Mouse (Mus musculus): ENCODE results near the gene Pald1.
A peak's percentile ranks its signal among the peaks of the same experiment; 100 is the strongest.

Gene Pald1

GRCm38 (mm10) chr10:61383021-61383714, at the start of gene Pald1:
Pald1 (minus strand) TSS chr10:61383530.
- peak; percentile 80 for DNase-seq (ENCODE audit: low read depth, low spot score)

GRCm38 (mm10) chr10:61431375-61431774, 48.0 kb upstream of the Pald1 start:
- DNase-seq (ENCODE audit: low read depth, low spot score), result no peak

DNA sequence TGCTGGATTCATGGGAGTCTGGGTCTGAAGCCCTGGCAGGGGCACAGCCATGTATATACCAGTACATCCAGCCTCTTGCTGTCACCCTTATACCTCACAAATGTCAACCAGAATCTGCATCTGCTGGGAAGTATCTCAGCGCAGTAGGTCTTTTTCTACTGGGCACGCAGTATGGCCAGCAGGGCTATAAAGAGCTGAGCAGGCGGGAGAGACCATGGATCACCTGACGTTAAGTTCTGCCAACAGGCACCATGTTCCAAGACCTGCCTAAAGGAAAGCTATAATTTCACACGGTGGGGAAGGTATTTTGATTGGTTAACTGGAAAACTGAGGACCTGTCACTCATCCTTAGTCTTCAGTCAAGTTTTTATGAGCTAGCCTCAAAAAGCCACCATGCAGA, 45.7 kb upstream of the Pald1 start:
- no peak for DNase-seq (ENCODE audit: low read depth, low spot score)

DNA sequence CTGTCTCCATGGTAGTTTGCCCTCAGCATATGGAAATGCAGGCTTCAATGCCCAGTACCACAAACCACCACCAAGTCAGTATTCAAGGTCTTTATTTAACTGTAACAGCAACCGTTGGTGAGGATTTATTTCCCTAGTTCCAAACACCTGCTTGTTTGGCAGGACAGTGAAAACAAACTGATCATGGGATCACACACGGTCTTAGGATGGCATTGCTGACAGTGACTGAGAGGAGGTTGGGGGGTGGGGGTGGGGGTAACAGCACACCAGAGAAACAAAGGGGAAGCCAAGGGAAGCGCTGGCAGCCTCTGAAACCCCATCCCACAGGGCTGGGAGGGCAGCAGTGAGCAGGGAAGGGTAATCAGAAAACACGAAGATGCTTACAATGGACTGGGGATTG, 45.1 kb upstream of the Pald1 start:
- no peak for DNase-seq (ENCODE audit: low read depth, low spot score)

DNA sequence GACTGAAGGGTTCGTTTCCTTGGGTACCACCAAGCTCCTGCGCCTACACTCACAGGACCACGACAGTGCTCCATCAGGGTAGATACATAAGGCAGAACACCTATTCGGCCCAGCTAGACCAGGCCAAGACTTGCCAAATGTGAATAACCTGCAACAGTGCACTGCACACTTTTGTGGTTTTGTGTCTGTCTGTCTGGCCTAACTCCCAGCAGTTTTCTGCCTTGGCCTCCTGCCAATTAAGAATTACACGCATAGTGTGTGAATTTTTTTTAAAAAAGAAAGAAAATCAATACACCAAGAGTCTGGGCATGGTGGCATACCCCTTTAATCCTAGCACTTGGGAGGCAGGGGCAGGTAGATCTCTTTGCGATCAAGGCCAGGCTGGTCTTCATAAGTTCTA, 44.6 kb upstream of the Pald1 start:
- no peak for DNase-seq (ENCODE audit: low read depth, low spot score)

DNA sequence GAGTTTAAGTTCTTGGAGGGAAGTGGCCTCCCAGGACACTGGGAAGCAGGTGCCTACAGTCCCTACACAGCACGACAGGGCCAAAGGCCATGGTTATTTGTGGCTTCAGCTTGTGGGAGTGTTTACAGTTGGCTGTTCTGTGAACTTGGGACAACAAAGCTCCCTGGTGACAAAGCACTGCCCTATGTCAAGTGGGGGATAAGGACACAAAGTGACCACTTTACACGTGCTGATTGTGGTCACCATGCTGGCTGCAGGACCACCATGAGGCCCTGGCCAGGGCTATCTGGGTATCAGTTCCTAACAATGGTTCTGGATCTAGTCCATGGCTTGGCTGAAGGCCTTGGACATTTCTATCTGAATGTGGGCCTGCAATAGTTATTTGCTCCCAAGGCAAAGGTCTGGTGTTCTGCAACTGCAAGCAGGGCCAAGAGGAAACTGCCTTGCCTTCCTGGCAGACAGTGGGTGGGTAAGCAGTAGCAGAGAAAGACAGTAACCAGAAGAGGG, 43.0 kb upstream of the Pald1 start:
- no peak for DNase-seq (ENCODE audit: low read depth, low spot score)

GRCm38 (mm10) chr10:61425047-61425446, 41.7 kb upstream of the Pald1 start:
- DNase-seq (ENCODE audit: low read depth, low spot score), result no peak

GRCm38 (mm10) chr10:61424500-61424899, 41.2 kb upstream of the Pald1 start:
- DNase-seq (ENCODE audit: low read depth, low spot score), result peak; percentile 73

- DNase-seq (ENCODE audit: low read depth, low spot score), result peak; percentile 88
Measured at GRCm38 (mm10) chr10:61423289-61423688, 40.0 kb upstream of the Pald1 start.

DNA sequence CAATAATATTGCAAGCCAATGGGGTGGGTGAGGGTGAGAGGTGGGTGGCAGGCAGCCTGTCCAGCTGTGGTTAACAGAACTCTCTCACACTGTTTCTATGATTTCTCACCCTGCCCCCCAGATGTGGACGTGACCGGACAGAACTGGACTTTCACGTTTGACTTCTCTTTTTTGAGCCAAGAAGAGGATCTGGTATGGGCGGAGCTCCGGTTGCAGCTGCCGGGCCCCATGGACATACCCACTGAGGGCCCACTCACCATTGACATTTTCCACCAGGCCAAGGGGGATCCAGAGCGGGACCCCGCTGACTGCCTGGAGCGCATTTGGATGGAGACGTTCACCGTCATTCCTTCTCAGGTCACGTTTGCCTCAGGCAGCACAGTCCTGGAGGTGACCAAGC, 39.5 kb upstream of the Pald1 start:
- DNase-seq (ENCODE audit: low read depth, low spot score), result no peak

DNA sequence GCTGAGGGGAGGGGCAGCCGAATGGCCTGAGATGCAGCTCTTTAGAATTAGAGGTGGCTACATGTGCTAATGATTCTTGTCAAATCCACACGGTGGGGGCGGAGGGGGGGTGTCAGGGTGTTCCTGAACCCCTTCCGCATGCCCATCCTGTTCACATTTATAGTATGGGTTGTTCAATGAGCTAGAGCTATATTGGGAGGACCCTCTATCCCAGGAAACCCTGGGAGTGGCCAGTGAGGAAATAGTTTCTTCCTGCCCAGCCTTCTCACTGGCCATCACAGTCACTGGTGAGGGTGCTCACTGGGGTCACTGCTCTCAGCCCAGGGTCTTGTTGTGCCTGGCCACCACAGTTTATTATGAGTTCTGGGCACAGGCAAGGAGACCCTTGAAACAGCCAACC, 36.7 kb upstream of the Pald1 start:
- no peak for DNase-seq (ENCODE audit: low read depth, low spot score)

DNA sequence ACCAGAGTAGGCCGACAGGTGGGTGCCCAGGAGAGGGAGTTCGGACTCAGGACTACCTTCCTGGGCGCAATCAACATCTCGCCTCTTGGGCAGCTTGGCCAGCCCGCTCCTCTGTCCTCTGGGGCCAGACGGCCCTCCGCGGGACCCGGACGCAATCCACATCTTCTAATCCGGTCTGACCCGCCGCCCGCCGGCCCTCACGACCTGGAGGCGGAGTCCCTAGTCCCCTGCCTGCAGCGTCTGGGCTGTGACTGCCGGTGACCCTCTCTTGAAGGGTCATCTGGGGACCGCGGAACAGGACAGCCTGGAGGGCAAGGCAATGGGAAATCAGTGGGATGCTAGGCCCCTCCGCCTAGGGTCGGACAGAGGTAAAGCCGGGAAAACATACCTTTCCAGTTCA, 35.8 kb upstream of the Pald1 start:
- peak; percentile 60 for DNase-seq (ENCODE audit: low read depth, low spot score)

GRCm38 (mm10) chr10:61418131-61418900, 35.0 kb upstream of the Pald1 start:
- peak; percentile 89 for DNase-seq (ENCODE audit: low read depth, low spot score)

GRCm38 (mm10) chr10:61417672-61418071, 34.3 kb upstream of the Pald1 start, which contains the start of gene Nodal:
Nodal (plus strand) TSS chr10:61417972.
- DNase-seq (ENCODE audit: low read depth, low spot score), result no peak

- DNase-seq (ENCODE audit: low read depth, low spot score), result peak; percentile 79
Measured at GRCm38 (mm10) chr10:61417046-61417445, 33.7 kb upstream of the Pald1 start.

DNA sequence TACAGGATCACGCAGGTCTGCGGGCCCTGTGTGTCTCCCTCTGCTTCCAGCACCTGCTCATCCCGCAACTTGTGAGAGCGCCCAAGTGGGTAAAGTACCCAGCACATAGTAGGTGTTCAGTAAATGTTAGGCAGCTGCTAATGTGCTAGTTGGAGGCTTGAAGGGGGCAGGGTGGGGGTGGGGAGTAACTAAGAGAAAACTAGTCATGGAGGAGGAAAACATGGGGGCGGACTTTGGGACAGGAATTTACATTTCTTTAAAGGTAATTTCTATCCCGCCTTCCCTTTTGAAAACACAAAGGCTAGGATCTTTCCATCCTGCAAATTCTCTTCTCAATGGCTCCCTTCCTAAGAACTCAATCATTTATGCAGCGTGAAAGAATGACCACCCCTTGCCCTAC, 33.2 kb upstream of the Pald1 start:
- DNase-seq (ENCODE audit: low read depth, low spot score), result peak; percentile 89

GRCm38 (mm10) chr10:61415890-61416289, 32.6 kb upstream of the Pald1 start:
- peak; percentile 99 for DNase-seq (ENCODE audit: low read depth, low spot score)

- peak; percentile 52 for DNase-seq (ENCODE audit: low read depth, low spot score)
Measured at GRCm38 (mm10) chr10:61415240-61415639, 31.9 kb upstream of the Pald1 start.

- DNase-seq (ENCODE audit: low read depth, low spot score), result no peak
Measured at GRCm38 (mm10) chr10:61412910-61413625, 29.7 kb upstream of the Pald1 start.

- peak; percentile 54 for DNase-seq (ENCODE audit: low read depth, low spot score)
Measured at GRCm38 (mm10) chr10:61410193-61410592, 26.9 kb upstream of the Pald1 start.

DNA sequence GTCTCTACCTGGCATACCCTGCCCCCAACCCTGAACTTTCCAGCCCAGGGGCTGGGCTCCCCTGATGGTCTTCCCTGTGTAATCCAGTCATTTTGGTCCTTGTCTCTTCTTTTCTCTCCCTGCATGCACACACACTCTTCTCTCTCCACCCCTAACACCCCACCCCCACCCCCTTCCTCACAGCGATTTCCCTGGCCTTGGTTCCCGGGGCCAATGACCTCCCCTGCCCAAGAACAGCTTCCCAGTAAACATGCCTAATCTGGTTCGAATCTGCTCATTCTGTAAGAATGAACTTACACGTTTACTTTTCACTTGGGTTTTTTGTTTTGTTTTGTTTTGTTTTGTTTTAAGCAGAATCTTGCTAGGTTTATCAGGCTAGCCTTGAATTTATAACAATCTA, 26.4 kb upstream of the Pald1 start:
- no peak for DNase-seq (ENCODE audit: low read depth, low spot score)

GRCm38 (mm10) chr10:61405958-61406357, 22.6 kb upstream of the Pald1 start:
- peak; percentile 70 for DNase-seq (ENCODE audit: low read depth, low spot score)
